Mouse (Mus musculus): ENCODE results near the gene Zfp94.

DNA sequence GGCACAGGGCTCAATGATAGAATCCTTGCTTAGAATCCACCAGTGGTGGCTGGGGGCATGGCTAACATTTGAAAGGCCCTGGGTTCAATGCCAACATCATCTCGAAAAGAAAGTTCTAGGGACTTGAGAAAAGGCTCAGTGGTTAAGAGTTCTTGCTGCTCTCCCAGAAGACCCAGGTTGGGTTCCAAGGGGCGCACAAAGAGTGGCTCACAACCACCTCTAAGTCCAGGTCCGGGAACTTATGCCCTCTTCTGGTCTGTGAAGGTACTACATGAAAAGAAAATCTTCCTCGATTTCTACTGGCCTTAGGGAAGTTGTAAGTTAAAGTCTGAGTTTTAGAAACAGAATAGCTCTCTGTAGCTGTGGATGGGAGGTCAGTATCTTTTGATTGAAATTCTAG lies 30.4 kb downstream of the Zfp94 start:
- TF ChIP-seq CTCF (conservative IDR thresholded peaks at IDR 0.05; ENCODE audit: low read length), result peak; percentile 19; the same call in 1 of the 2 replicates
- no peak for TF ChIP-seq NANOG (IDR thresholded peaks at IDR 0.05; ENCODE audit: borderline replicate concordance, low read length)
- TF ChIP-seq POU5F1 (IDR thresholded peaks at IDR 0.05; ENCODE audit: borderline replicate concordance, low read length), result no peak
